Mouse (Mus musculus): ENCODE data around the gene Atg10.

Gene Atg10

GRCm38 (mm10) chr13:90977057-90977456 lies 246.7 kb downstream of the Atg10 start:
- in situ Hi-C loops (cut with MboI; ENCODE audit: low pct_unique_long_range_greater_than_20kb in 1 of 2, low sequenced_read_pairs in 2 of 2, unreplicated experiment in 1 of 2), result no loop called here

- in situ Hi-C loops (cut with MboI; ENCODE audit: low pct_unique_long_range_greater_than_20kb in 1 of 2, low sequenced_read_pairs in 2 of 2, unreplicated experiment in 1 of 2), result loop anchor here in 1 of 2 experiments (25.0 kb wide), 1 partner anchor 389 kb away; no protein-coding TSS in a partner anchor
These were observed 250.4 kb downstream of the Atg10 start for GRCm38 (mm10) chr13:90973409-90973808.

- in situ Hi-C loops (cut with MboI; ENCODE audit: low pct_unique_long_range_greater_than_20kb in 1 of 2, low sequenced_read_pairs in 2 of 2, unreplicated experiment in 1 of 2), result loop anchor here in 1 of 2 experiments (25.0 kb wide), 1 partner anchor 392 kb away; no protein-coding TSS in a partner anchor
These were observed 253.3 kb downstream of the Atg10 start for GRCm38 (mm10) chr13:90970259-90971017.

- in situ Hi-C loops (cut with MboI; ENCODE audit: low pct_unique_long_range_greater_than_20kb in 1 of 2, low sequenced_read_pairs in 2 of 2, unreplicated experiment in 1 of 2), result loop anchor here in 1 of 2 experiments (25.0 kb wide), 1 partner anchor 393 kb away; no protein-coding TSS in a partner anchor
These were observed 254.8 kb downstream of the Atg10 start for GRCm38 (mm10) chr13:90968940-90969339.

GRCm38 (mm10) chr13:90967422-90967821 lies 256.3 kb downstream of the Atg10 start:
- in situ Hi-C loops (cut with MboI; ENCODE audit: low pct_unique_long_range_greater_than_20kb in 1 of 2, low sequenced_read_pairs in 2 of 2, unreplicated experiment in 1 of 2), result loop anchor here in 1 of 2 experiments (25.0 kb wide), 1 partner anchor 395 kb away; no protein-coding TSS in a partner anchor

- in situ Hi-C loops (cut with MboI; ENCODE audit: low pct_unique_long_range_greater_than_20kb in 1 of 2, low sequenced_read_pairs in 2 of 2, unreplicated experiment in 1 of 2), result loop anchor here in 1 of 2 experiments (25.0 kb wide), 1 partner anchor 396 kb away; no protein-coding TSS in a partner anchor
These were observed 257.8 kb downstream of the Atg10 start for GRCm38 (mm10) chr13:90965996-90966395.

- in situ Hi-C loops (cut with MboI; ENCODE audit: low pct_unique_long_range_greater_than_20kb in 1 of 2, low sequenced_read_pairs in 2 of 2, unreplicated experiment in 1 of 2), result loop anchor here in 1 of 2 experiments (25.0 kb wide), 1 partner anchor 398 kb away; no protein-coding TSS in a partner anchor
These were observed 259.3 kb downstream of the Atg10 start for GRCm38 (mm10) chr13:90964511-90964910.

GRCm38 (mm10) chr13:90962836-90963760 lies 260.7 kb downstream of the Atg10 start:
- in situ Hi-C loops (cut with MboI; ENCODE audit: low pct_unique_long_range_greater_than_20kb in 1 of 2, low sequenced_read_pairs in 2 of 2, unreplicated experiment in 1 of 2), result loop anchor here in 1 of 2 experiments (25.0 kb wide), 1 partner anchor 399 kb away; no protein-coding TSS in a partner anchor

- in situ Hi-C loops (cut with MboI; ENCODE audit: low pct_unique_long_range_greater_than_20kb in 1 of 2, low sequenced_read_pairs in 2 of 2, unreplicated experiment in 1 of 2), result loop anchor here in 1 of 2 experiments (25.0 kb wide), 1 partner anchor 402 kb away; no protein-coding TSS in a partner anchor
These were observed 263.2 kb downstream of the Atg10 start for GRCm38 (mm10) chr13:90960591-90960990.

- in situ Hi-C loops (cut with MboI; ENCODE audit: low pct_unique_long_range_greater_than_20kb in 1 of 2, low sequenced_read_pairs in 2 of 2, unreplicated experiment in 1 of 2), result loop anchor here in 1 of 2 experiments (25.0 kb wide), 1 partner anchor 403 kb away; no protein-coding TSS in a partner anchor
These were observed 264.9 kb downstream of the Atg10 start for GRCm38 (mm10) chr13:90958894-90959293.

GRCm38 (mm10) chr13:90939600-90939999 lies 284.2 kb downstream of the Atg10 start:
- in situ Hi-C loops (cut with MboI; ENCODE audit: low pct_unique_long_range_greater_than_20kb in 1 of 2, low sequenced_read_pairs in 2 of 2, unreplicated experiment in 1 of 2), result loop anchor here in 1 of 2 experiments (10.0 to 25.0 kb wide), 2 partner anchors 285 to 748 kb away; partner anchors contain the start of gene Atg10

GRCm38 (mm10) chr13:90939192-90939591 lies 284.6 kb downstream of the Atg10 start:
- in situ Hi-C loops (cut with MboI; ENCODE audit: low pct_unique_long_range_greater_than_20kb in 1 of 2, low sequenced_read_pairs in 2 of 2, unreplicated experiment in 1 of 2), result loop anchor here in 1 of 2 experiments (10.0 to 25.0 kb wide), 2 partner anchors 286 to 748 kb away; partner anchors contain the start of gene Atg10

- in situ Hi-C loops (cut with MboI; ENCODE audit: low pct_unique_long_range_greater_than_20kb in 1 of 2, low sequenced_read_pairs in 2 of 2, unreplicated experiment in 1 of 2), result loop anchor here in 1 of 2 experiments (10.0 to 25.0 kb wide), 2 partner anchors 289 to 751 kb away; partner anchors contain the start of gene Atg10
These were observed 287.9 kb downstream of the Atg10 start for GRCm38 (mm10) chr13:90935852-90936251.

- in situ Hi-C loops (cut with MboI; ENCODE audit: low pct_unique_long_range_greater_than_20kb in 1 of 2, low sequenced_read_pairs in 2 of 2, unreplicated experiment in 1 of 2), result loop anchor here in 1 of 2 experiments (10.0 to 25.0 kb wide), 2 partner anchors 292 to 754 kb away; partner anchors contain the start of gene Atg10
These were observed 290.5 kb downstream of the Atg10 start for GRCm38 (mm10) chr13:90933256-90933655.

- in situ Hi-C loops (cut with MboI; ENCODE audit: low pct_unique_long_range_greater_than_20kb in 1 of 2, low sequenced_read_pairs in 2 of 2, unreplicated experiment in 1 of 2), result loop anchor here in 1 of 2 experiments (10.0 to 25.0 kb wide), 2 partner anchors 295 to 757 kb away; partner anchors contain the start of gene Atg10
These were observed 293.9 kb downstream of the Atg10 start for GRCm38 (mm10) chr13:90929847-90930246.

- in situ Hi-C loops (cut with MboI; ENCODE audit: low pct_unique_long_range_greater_than_20kb in 1 of 2, low sequenced_read_pairs in 2 of 2, unreplicated experiment in 1 of 2), result loop anchor here in 1 of 2 experiments (25.0 kb wide), 1 partner anchor 759 kb away; no protein-coding TSS in a partner anchor
These were observed 295.5 kb downstream of the Atg10 start for GRCm38 (mm10) chr13:90928266-90928665.

GRCm38 (mm10) chr13:90926938-90927633 lies 296.7 kb downstream of the Atg10 start:
- in situ Hi-C loops (cut with MboI; ENCODE audit: low pct_unique_long_range_greater_than_20kb in 1 of 2, low sequenced_read_pairs in 2 of 2, unreplicated experiment in 1 of 2), result loop anchor here in 1 of 2 experiments (25.0 kb wide), 1 partner anchor 760 kb away; no protein-coding TSS in a partner anchor

Data from mouse embryonic stem cell (cell line).